Mouse (Mus musculus): ENCODE measurements around the gene Slc5a3.

- TF ChIP-seq CTCF (IDR thresholded peaks at IDR 0.05; ENCODE audit: low read depth) (no peak), EP300 (IDR thresholded peaks at IDR 0.05; ENCODE audit: low read depth) (no peak)
Measured at GRCm38 (mm10) chr16:92117337-92118209, 59.5 kb downstream of the Slc5a3 start.

All from liver, postnatal 0 days (tissue).